Mouse (Mus musculus): ENCODE data around the gene Ern2. TPM values are rescaled to one million over a fixed set of nuclear protein-coding genes. Genes with fewer than 3 reads are reported as not detected.
A peak's percentile ranks its signal among the peaks of the same experiment; 100 is the strongest.

The Ern2 gene
- total and polyA plus RNA-seq, 2 experiments from 2014 or later = not detected

DNA sequence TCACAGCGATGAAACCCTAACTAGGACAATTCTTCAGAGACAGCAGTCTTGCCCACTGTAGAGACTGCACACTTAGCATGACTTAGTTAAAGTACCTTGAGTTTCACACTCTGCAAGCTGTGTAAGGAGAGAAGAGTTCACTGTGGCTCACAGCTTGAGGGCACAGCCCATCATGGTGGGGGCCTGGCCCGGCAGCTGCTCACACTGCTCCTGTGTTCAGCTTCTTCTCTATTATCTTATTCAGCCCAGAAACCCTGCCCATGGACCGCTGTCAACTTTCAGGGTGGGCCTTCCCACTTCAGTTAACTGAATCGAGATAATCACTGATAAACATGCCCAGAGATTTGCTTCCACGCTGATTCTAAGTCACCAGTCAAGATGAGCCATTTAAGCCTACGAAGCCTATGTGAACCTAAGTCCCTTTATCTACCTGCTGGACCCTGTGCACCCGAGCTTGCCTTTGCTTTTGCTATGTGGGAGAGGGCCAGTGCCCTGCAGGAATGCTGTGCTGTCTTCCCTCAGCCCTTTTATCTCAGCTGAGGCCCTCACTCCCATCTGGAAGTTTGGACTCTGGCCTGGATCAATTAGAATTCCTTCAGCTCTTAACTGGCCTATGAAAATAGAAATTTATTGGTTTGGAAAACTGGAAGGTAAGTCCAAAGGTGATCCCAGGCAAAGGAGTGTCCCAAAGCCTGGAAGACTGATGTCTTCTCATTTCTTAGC lies 40.2 kb upstream of the Ern2 start:
- Histone ChIP-seq H3K27ac (ENCODE audit: low read depth) (no peak overlapping the region), H3K9me3 (replicated peaks; ENCODE audit: control insufficient read depth, low read length) (no peaks in the 10 kb centered on the region), H3K4me1 (ENCODE audit: control insufficient read depth, insufficient read depth) (no peaks in the 10 kb centered on the region), H3K27me3 (ENCODE audit: control insufficient read depth, insufficient read depth, low read length) (no peaks in the 10 kb centered on the region), H3K4me2 (ENCODE audit: low read depth, low read length) (no peak overlapping the region), H3K36me3 (replicated peaks; ENCODE audit: control insufficient read depth, insufficient read depth, low read length) (no peaks in the 10 kb centered on the region), H3K9ac (replicated peaks; ENCODE audit: low read depth, low read length) (no peak overlapping the region), H3K4me3 (ENCODE audit: low read depth, low read length) (no peak overlapping the region)
- WGBS = 54% methylated on average over 7 of the region's 7 CpGs
- ATAC-seq (ENCODE audit: insufficient read depth, low read depth) (no peak), DNase-seq (ENCODE audit: low spot score) (no peak)
- no peak for TF ChIP-seq EP300 (IDR thresholded peaks at IDR 0.05; ENCODE audit: low read depth)
- TF ChIP-seq CTCF (IDR thresholded peaks at IDR 0.05; ENCODE audit: low read depth) = no peak

DNA sequence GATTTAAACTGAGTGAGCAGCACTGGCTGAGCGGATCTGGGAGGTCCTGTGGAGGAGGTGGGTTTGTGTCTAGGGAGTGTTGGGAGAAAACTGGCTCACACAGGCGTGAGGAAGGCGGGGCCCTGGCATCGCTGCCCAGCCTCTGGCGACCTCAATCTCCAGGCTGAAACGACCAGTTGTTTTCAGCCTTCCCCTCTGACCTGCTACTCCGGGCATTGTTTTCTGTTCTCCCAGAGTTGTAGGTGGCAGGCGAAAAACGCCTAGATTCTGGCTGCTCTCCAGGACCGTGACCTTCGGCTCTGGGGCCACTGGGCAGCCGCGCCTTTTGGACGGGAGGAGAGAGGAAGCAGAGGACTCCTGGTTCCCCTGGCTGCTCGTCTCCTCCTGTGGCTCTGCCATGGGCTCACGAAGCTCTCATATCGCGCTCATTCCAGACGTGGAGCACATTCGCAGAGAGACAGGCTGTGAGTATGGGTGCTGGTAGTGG lies 33.4 kb upstream of the Ern2 start, which contains the start of gene Chp2:
Chp2 (plus strand) TSS at position 182 of the 487 bp plus-strand sequence.
- 12% methylated on average over 20 of the region's 20 CpGs for WGBS

DNA sequence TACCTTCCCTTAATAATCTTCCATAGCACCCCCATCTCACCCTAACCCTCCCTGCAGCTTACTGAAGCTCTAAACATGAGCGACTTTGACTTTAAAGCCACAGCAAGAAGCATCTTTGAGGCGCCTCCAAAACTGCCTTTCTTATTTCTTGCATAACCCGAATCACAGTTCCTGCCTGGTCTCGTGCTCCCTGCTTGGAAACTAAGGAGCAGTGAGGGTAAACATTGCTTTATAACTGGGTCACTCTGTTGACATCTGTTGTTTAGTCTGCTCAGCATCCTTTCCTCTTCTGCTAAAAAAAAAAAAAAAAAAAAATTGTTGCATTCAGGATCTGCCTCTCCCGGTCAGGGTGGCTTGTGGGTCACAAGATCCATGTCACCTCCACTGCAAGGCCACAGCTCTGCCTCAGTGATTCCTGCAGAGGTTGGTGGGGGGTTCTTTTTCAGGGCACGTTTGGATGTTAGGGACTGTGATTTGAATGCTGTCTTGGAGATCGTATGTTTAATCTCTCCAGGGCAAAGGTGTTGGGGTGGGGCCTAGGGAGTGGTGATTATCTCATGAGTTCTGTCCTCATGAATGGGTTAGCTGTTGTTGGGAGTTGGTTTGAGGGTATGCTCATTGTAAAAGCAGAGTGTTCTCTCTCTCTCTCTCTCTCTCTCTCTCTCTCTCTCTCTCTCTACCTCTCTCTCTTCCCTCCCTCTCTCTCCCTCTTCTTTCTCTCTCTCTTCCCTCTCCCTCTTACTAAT lies 22.4 kb upstream of the Ern2 start:
- Histone ChIP-seq H3K27ac (ENCODE audit: low read depth) (no peak overlapping the region), H3K9me3 (replicated peaks; ENCODE audit: control insufficient read depth, low read length) (no peaks in the 10 kb centered on the region), H3K4me2 (ENCODE audit: low read depth, low read length) (no peak overlapping the region), H3K4me1 (ENCODE audit: control insufficient read depth, insufficient read depth) (no peaks in the 10 kb centered on the region), H3K4me3 (ENCODE audit: low read depth, low read length) (no peak overlapping the region), H3K9ac (replicated peaks; ENCODE audit: low read depth, low read length) (no peak overlapping the region), H3K27me3 (ENCODE audit: control insufficient read depth, insufficient read depth, low read length) (no peaks in the 10 kb centered on the region), H3K36me3 (replicated peaks; ENCODE audit: control insufficient read depth, insufficient read depth, low read length) (no peaks in the 10 kb centered on the region)
- WGBS = 44% methylated on average over 7 of the region's 7 CpGs
- ATAC-seq (ENCODE audit: insufficient read depth, low read depth) = no peak
- TF ChIP-seq CTCF (IDR thresholded peaks at IDR 0.05; ENCODE audit: low read depth) = no peak
- TF ChIP-seq EP300 (IDR thresholded peaks at IDR 0.05; ENCODE audit: low read depth) = no peak
- DNase-seq (ENCODE audit: low spot score) = no peak

More for the DNA sequence above, 33.4 kb upstream of the Ern2 start, which contains the start of gene Chp2:
- TF ChIP-seq EP300 (IDR thresholded peaks at IDR 0.05; ENCODE audit: low read depth) (no peak), CTCF (IDR thresholded peaks at IDR 0.05; ENCODE audit: low read depth) (no peak)
- Histone ChIP-seq H3K36me3 (replicated peaks; ENCODE audit: control insufficient read depth, insufficient read depth, low read length) (no peaks in the 10 kb centered on the region), H3K4me3 (ENCODE audit: low read depth, low read length) (peak within 1 kb of the TSS; percentile 12), H3K9me3 (replicated peaks; ENCODE audit: control insufficient read depth, low read length) (0 out of 2 replicates have a peak, but pooled peaks cover 3% of the 10 kb centered on the region), H3K27me3 (ENCODE audit: control insufficient read depth, insufficient read depth, low read length) (peaks cover 9% of the 10 kb centered on the region; the same call in 1 of the 2 replicates), H3K4me2 (ENCODE audit: low read depth, low read length) (peak within 1 kb of the TSS; percentile 40), H3K9ac (replicated peaks; ENCODE audit: low read depth, low read length) (no peak within 1 kb of the TSS), H3K27ac (ENCODE audit: low read depth) (no peak within 1 kb of the TSS), H3K4me1 (ENCODE audit: control insufficient read depth, insufficient read depth) (no peaks in the 10 kb centered on the region)
- ATAC-seq (ENCODE audit: insufficient read depth, low read depth) (0 out of 2 replicates have a peak, but pooled peaks have one; percentile 44), DNase-seq (ENCODE audit: low spot score) (no peak)

GRCm38 (mm10) chr7:122206121-122206520 lies 20.1 kb upstream of the Ern2 start:
- no peak overlapping the region for H3K4me3 ChIP-seq (ENCODE audit: low read depth, low read length)
- TF ChIP-seq CTCF (IDR thresholded peaks at IDR 0.05; ENCODE audit: low read depth) = no peak
- no peak for TF ChIP-seq EP300 (IDR thresholded peaks at IDR 0.05; ENCODE audit: low read depth)
- no peak for ATAC-seq (ENCODE audit: insufficient read depth, low read depth)
- no peaks in the 10 kb centered on the region for H3K4me1 ChIP-seq (ENCODE audit: control insufficient read depth, insufficient read depth)
- H3K27ac ChIP-seq (ENCODE audit: low read depth) = no peak overlapping the region
- 71% methylated on average over 2 of the region's 2 CpGs for WGBS
- no peak overlapping the region for H3K4me2 ChIP-seq (ENCODE audit: low read depth, low read length)
- H3K36me3 ChIP-seq (replicated peaks; ENCODE audit: control insufficient read depth, insufficient read depth, low read length) = no peaks in the 10 kb centered on the region
- DNase-seq (ENCODE audit: low spot score) = no peak
- no peak overlapping the region for H3K9ac ChIP-seq (replicated peaks; ENCODE audit: low read depth, low read length)
- H3K27me3 ChIP-seq (ENCODE audit: control insufficient read depth, insufficient read depth, low read length) = no peaks in the 10 kb centered on the region
- H3K9me3 ChIP-seq (replicated peaks; ENCODE audit: control insufficient read depth, low read length) = no peaks in the 10 kb centered on the region

DNA sequence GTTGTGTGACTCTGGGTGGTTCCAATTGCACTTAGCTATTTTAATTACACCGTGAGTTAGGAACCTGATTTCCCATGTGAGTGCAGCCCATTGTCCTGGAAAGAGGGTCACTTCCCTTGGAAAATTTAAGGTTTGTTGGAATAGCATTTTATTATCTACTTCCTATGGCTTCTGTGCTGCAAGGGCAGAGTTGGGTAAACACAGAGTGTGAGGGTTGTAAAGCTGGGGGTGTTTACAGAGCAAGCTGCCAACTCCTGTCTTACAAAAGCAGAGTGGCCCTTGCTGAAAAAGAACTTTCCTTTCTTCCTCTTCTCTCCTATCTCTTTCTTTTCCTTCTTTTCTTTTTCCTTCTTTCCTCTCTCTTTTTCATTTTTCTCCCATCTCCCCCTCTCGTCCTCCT lies 17.9 kb upstream of the Ern2 start:
- Histone ChIP-seq H3K4me1 (ENCODE audit: control insufficient read depth, insufficient read depth) (no peaks in the 10 kb centered on the region), H3K9ac (replicated peaks; ENCODE audit: low read depth, low read length) (no peak overlapping the region), H3K4me3 (ENCODE audit: low read depth, low read length) (no peak overlapping the region), H3K36me3 (replicated peaks; ENCODE audit: control insufficient read depth, insufficient read depth, low read length) (no peaks in the 10 kb centered on the region), H3K27me3 (ENCODE audit: control insufficient read depth, insufficient read depth, low read length) (no peaks in the 10 kb centered on the region), H3K27ac (ENCODE audit: low read depth) (no peak overlapping the region), H3K9me3 (replicated peaks; ENCODE audit: control insufficient read depth, low read length) (no peaks in the 10 kb centered on the region), H3K4me2 (ENCODE audit: low read depth, low read length) (no peak overlapping the region)
- DNase-seq (ENCODE audit: low spot score) (peak; percentile 30), ATAC-seq (ENCODE audit: insufficient read depth, low read depth) (peak; percentile 47)
- TF ChIP-seq EP300 (IDR thresholded peaks at IDR 0.05; ENCODE audit: low read depth) = no peak
- no peak for TF ChIP-seq CTCF (IDR thresholded peaks at IDR 0.05; ENCODE audit: low read depth)
- WGBS = 33% methylated on average over 2 of the region's 2 CpGs
